Mouse (Mus musculus): ENCODE data around the gene Ezh2. TPM values are rescaled to one million over a fixed set of nuclear protein-coding genes. Genes with fewer than 3 reads are reported as not detected.

Ezh2 gene
- polyA plus RNA-seq, 1 experiment from 2014 or later = 178 TPM

- Histone ChIP-seq H3K4me2 (no peak overlapping the region), H3K9me3 (no peaks in the 10 kb centered on the region), H3K4me3 (replicated peaks) (no peak overlapping the region), H3K27ac (no peak overlapping the region), H3K4me1 (replicated peaks) (no peaks in the 10 kb centered on the region), H3K9ac (replicated peaks) (no peak overlapping the region), H3K36me3 (peaks cover 72% of the 10 kb centered on the region), H3K27me3 (no peaks in the 10 kb centered on the region)
- WGBS = 89% methylated on average over 5 of the region's 5 CpGs
- no peak for ATAC-seq (ENCODE audit: insufficient number of reproducible peaks, insufficient read depth, low FRiP score, low TSS enrichment, low read depth)
Observed at GRCm38 (mm10) chr6:47535333-47535732, 59.8 kb downstream of the Ezh2 start.

- Histone ChIP-seq H3K27ac (no peak overlapping the region), H3K36me3 (peaks cover 94% of the 10 kb centered on the region), H3K4me3 (replicated peaks) (no peak overlapping the region), H3K4me2 (no peak overlapping the region), H3K9ac (replicated peaks) (no peak overlapping the region), H3K27me3 (no peaks in the 10 kb centered on the region), H3K9me3 (no peaks in the 10 kb centered on the region), H3K4me1 (replicated peaks) (no peaks in the 10 kb centered on the region)
- ATAC-seq (ENCODE audit: insufficient number of reproducible peaks, insufficient read depth, low FRiP score, low TSS enrichment, low read depth) = no peak
- WGBS = 59% methylated on average over 1 of the region's 1 CpGs
Observed at GRCm38 (mm10) chr6:47532547-47532946, 62.6 kb downstream of the Ezh2 start.

- WGBS = 100% methylated on average over 1 of the region's 1 CpGs
- Histone ChIP-seq H3K9ac (replicated peaks) (no peak overlapping the region), H3K9me3 (no peaks in the 10 kb centered on the region), H3K27me3 (no peaks in the 10 kb centered on the region), H3K4me1 (replicated peaks) (no peaks in the 10 kb centered on the region), H3K4me3 (replicated peaks) (no peak overlapping the region), H3K27ac (no peak overlapping the region), H3K36me3 (peaks cover 97% of the 10 kb centered on the region), H3K4me2 (no peak overlapping the region)
- no peak for ATAC-seq (ENCODE audit: insufficient number of reproducible peaks, insufficient read depth, low FRiP score, low TSS enrichment, low read depth)
Observed at GRCm38 (mm10) chr6:47527655-47528054, 67.5 kb downstream of the Ezh2 start.

- Histone ChIP-seq H3K27me3 (no peaks in the 10 kb centered on the region), H3K27ac (no peak overlapping the region), H3K4me1 (replicated peaks) (no peaks in the 10 kb centered on the region), H3K36me3 (peaks cover 97% of the 10 kb centered on the region), H3K9me3 (no peaks in the 10 kb centered on the region), H3K4me2 (no peak overlapping the region), H3K4me3 (replicated peaks) (no peak overlapping the region), H3K9ac (replicated peaks) (no peak overlapping the region)
- 88% methylated on average over 2 of the region's 2 CpGs for WGBS
- no peak for ATAC-seq (ENCODE audit: insufficient number of reproducible peaks, insufficient read depth, low FRiP score, low TSS enrichment, low read depth)
Observed at GRCm38 (mm10) chr6:47527129-47527528, 68.0 kb downstream of the Ezh2 start.

- ATAC-seq (ENCODE audit: insufficient number of reproducible peaks, insufficient read depth, low FRiP score, low TSS enrichment, low read depth) = no peak
Observed at GRCm38 (mm10) chr6:47526446-47526845, 68.7 kb downstream of the Ezh2 start.

GRCm38 (mm10) chr6:47525041-47525440 is 70.1 kb downstream of the Ezh2 start:
- H3K36me3 ChIP-seq = peaks cover 95% of the 10 kb centered on the region
- no peak overlapping the region for H3K4me2 ChIP-seq

More at GRCm38 (mm10) chr6:47526446-47526845, 68.7 kb downstream of the Ezh2 start:
- Histone ChIP-seq H3K27ac (no peak overlapping the region), H3K4me2 (no peak overlapping the region), H3K9ac (replicated peaks) (no peak overlapping the region), H3K4me3 (replicated peaks) (no peak overlapping the region), H3K9me3 (no peaks in the 10 kb centered on the region), H3K36me3 (peaks cover 98% of the 10 kb centered on the region), H3K27me3 (no peaks in the 10 kb centered on the region), H3K4me1 (replicated peaks) (no peaks in the 10 kb centered on the region)
- 72% methylated on average over 4 of the region's 4 CpGs for WGBS

GRCm38 (mm10) chr6:47522431-47522830 is 72.7 kb downstream of the Ezh2 start:
- WGBS = 93% methylated on average over 3 of the region's 3 CpGs
- Histone ChIP-seq H3K4me2 (no peak overlapping the region), H3K9ac (replicated peaks) (no peak overlapping the region), H3K27ac (no peak overlapping the region), H3K9me3 (no peaks in the 10 kb centered on the region), H3K27me3 (no peaks in the 10 kb centered on the region), H3K4me3 (replicated peaks) (no peak overlapping the region), H3K4me1 (replicated peaks) (no peaks in the 10 kb centered on the region), H3K36me3 (peaks cover 94% of the 10 kb centered on the region)
- no peak for ATAC-seq (ENCODE audit: insufficient number of reproducible peaks, insufficient read depth, low FRiP score, low TSS enrichment, low read depth)

More at GRCm38 (mm10) chr6:47525041-47525440, 70.1 kb downstream of the Ezh2 start:
- ATAC-seq (ENCODE audit: insufficient number of reproducible peaks, insufficient read depth, low FRiP score, low TSS enrichment, low read depth) = no peak
- Histone ChIP-seq H3K27me3 (no peaks in the 10 kb centered on the region), H3K4me1 (replicated peaks) (no peaks in the 10 kb centered on the region), H3K27ac (no peak overlapping the region), H3K9ac (replicated peaks) (no peak overlapping the region), H3K4me3 (replicated peaks) (no peak overlapping the region), H3K9me3 (no peaks in the 10 kb centered on the region)
- WGBS = 77% methylated on average over 2 of the region's 2 CpGs

- H3K4me1 ChIP-seq (replicated peaks) = no peaks in the 10 kb centered on the region
- no peaks in the 10 kb centered on the region for H3K27me3 ChIP-seq
- H3K9me3 ChIP-seq = no peaks in the 10 kb centered on the region
- 89% methylated on average over 2 of the region's 2 CpGs for WGBS
- no peak overlapping the region for H3K27ac ChIP-seq
- no peak overlapping the region for H3K9ac ChIP-seq (replicated peaks)
- H3K4me3 ChIP-seq (replicated peaks) = no peak overlapping the region
- no peak for ATAC-seq (ENCODE audit: insufficient number of reproducible peaks, insufficient read depth, low FRiP score, low TSS enrichment, low read depth)
- peaks cover 95% of the 10 kb centered on the region for H3K36me3 ChIP-seq
- no peak overlapping the region for H3K4me2 ChIP-seq
Observed at GRCm38 (mm10) chr6:47520030-47520429, 75.1 kb downstream of the Ezh2 start.

GRCm38 (mm10) chr6:47494562-47494961 is 100.6 kb downstream of the Ezh2 start:
- Histone ChIP-seq H3K27ac (no peak overlapping the region), H3K9ac (replicated peaks) (no peak overlapping the region), H3K9me3 (no peaks in the 10 kb centered on the region), H3K4me1 (replicated peaks) (no peaks in the 10 kb centered on the region), H3K4me3 (replicated peaks) (no peak overlapping the region), H3K36me3 (peaks cover 12% of the 10 kb centered on the region; the same call in 1 of the 2 replicates), H3K27me3 (no peaks in the 10 kb centered on the region), H3K4me2 (no peak overlapping the region)
- ATAC-seq (ENCODE audit: insufficient number of reproducible peaks, insufficient read depth, low FRiP score, low TSS enrichment, low read depth) = no peak
- WGBS = 89% methylated on average over 4 of the region's 4 CpGs

- ATAC-seq (ENCODE audit: insufficient number of reproducible peaks, insufficient read depth, low FRiP score, low TSS enrichment, low read depth) = no peak
- Histone ChIP-seq H3K4me2 (no peak overlapping the region), H3K27me3 (no peaks in the 10 kb centered on the region), H3K4me3 (replicated peaks) (no peak overlapping the region), H3K27ac (no peak overlapping the region), H3K9ac (replicated peaks) (no peak overlapping the region), H3K36me3 (peaks cover 13% of the 10 kb centered on the region), H3K9me3 (no peaks in the 10 kb centered on the region; the same call in 1 of the 2 replicates), H3K4me1 (replicated peaks) (no peaks in the 10 kb centered on the region)
- 92% methylated on average over 1 of the region's 1 CpGs for WGBS
Observed at GRCm38 (mm10) chr6:47482027-47482426, 113.1 kb downstream of the Ezh2 start.
